16 mouse cellular contexts compared by ENCODE assay signal in the genomic region with DNA sequence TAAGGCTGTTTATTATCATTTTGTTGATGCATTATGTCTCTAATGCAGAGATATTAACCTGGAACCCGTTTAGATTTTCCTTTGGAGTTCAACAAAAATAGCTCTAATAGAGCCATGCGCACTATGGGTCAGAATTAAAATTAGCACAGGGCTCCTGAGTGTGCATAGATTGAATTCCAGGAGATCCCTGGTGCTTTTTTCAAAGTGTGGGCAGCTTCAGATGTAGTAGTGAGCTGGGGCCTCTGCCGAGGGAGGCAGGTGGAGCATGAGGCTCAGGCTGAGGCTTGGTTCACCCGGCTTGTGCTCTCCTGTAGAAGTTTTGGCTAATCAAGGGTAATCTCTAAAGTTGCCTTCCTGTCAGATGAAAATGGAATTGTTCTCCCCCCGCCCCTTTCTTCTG.
"Had no signal": no experiment of that assay in that cellular context is flagged by ENCODE, and none has a peak within 500 bp of the region (broad histone marks: within the 10 kb centered on the region; RNA-seq: fewer than 3 reads in every experiment).

No protein-coding gene starts in this region.

- H3K27ac ChIP-seq: limb, embryonic 15.5 days; liver, embryonic 12.5 days; midbrain, embryonic 10.5 days; neural tube, embryonic 15.5 days; stomach, postnatal 0 days had no signal

- H3K4me3 ChIP-seq: limb, embryonic 15.5 days; liver, embryonic 12.5 days; midbrain, embryonic 10.5 days; myocyte; neural tube, embryonic 15.5 days had no signal

- H3K36me3 ChIP-seq: limb, embryonic 15.5 days; liver, embryonic 12.5 days; neural tube, embryonic 15.5 days had no signal

- H3K27me3 ChIP-seq: limb, embryonic 15.5 days; liver, embryonic 12.5 days; neural tube, embryonic 15.5 days had no signal

- DNase-seq: kidney, postnatal 25 days; layer of hippocampus, adult 9-11 months; layer of hippocampus, postnatal 36 days; lung, embryonic 14.5 days; lung, postnatal 10 days; lung, postnatal 4 days; midbrain, embryonic 14.5 days; right cerebral cortex, adult 18-20 months; right cerebral cortex, postnatal 25 days; thymus, postnatal 4 days had no signal

- ATAC-seq: liver, embryonic 12.5 days had no signal

- H3K9me3 ChIP-seq: limb, embryonic 15.5 days; liver, embryonic 12.5 days; midbrain, embryonic 10.5 days; neural tube, embryonic 15.5 days had no signal

- H3K4me2 ChIP-seq: limb, embryonic 15.5 days; liver, embryonic 12.5 days; lung, embryonic 14.5 days; neural tube, embryonic 15.5 days had no signal

- H3K9ac ChIP-seq: limb, embryonic 15.5 days; liver, embryonic 12.5 days; lung, embryonic 14.5 days; neural tube, embryonic 15.5 days had no signal

- H3K4me1 ChIP-seq: liver, embryonic 12.5 days; midbrain, embryonic 10.5 days; neural tube, embryonic 15.5 days had no signal
